Mouse (Mus musculus): ENCODE measurements around the gene Vmn1r163. TPM values are rescaled to one million over a fixed set of nuclear protein-coding genes. Genes with fewer than 3 reads are reported as not detected.
"Not testable (repeated sequence)": the region's sequence is repeated elsewhere in the genome, so short reads cannot be mapped to it uniquely, and the experiment has no call there.

Vmn1r163 gene
- not detected in 2 replicates for total RNA-seq (2012; rRNA removed)

DNA sequence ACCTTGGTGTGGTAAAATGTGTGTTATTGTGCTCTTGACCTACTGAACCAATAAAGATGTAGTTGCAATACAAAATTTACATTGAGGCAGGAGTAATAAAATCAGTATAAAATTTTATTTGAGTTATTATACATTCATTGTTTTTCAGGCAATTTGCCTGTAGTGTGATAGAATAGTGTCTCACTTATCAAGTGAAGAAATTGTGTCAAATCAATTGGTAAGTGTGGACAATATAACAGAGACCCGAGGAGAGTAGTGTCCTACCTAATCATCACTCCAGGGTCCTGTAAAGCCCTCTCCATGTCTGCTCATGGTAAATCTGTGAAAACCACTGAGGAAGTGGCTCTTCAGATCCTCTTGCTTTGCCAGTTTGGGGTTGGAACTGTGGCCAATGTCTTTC, at the start of gene Vmn1r163:
Vmn1r163 (plus strand) TSS at position 301 of the 400 bp plus-strand sequence.
- H3K4me3 ChIP-seq (ENCODE audit: insufficient read depth in 1 of 2, low read depth in 1 of 2, low read length in 2 of 2, poor library complexity in 1 of 2, severe bottlenecking in 1 of 2); H3K4me1 ChIP-seq (ENCODE audit: control insufficient read depth in 2 of 2, insufficient read depth in 2 of 2, low read length in 2 of 2, poor library complexity in 1 of 2); H3K9ac ChIP-seq (ENCODE audit: insufficient read depth, low read depth, low read length, poor library complexity, severe bottlenecking); H3K27ac ChIP-seq (ENCODE audit: insufficient read depth, low read depth, low read length, poor library complexity, severe bottlenecking); in situ Hi-C loops (cut with MboI; ENCODE audit: low sequenced_read_pairs in 2 of 2, unreplicated experiment in 2 of 2); H3K36me3 ChIP-seq (ENCODE audit: control insufficient read depth, insufficient read depth, low read length, poor library complexity, severe bottlenecking); DNase-seq (ENCODE audit: low read depth, low spot score); H3K9me3 ChIP-seq (ENCODE audit: control insufficient read depth, insufficient read depth, low read depth, low read length): not testable (repeated sequence)

DNA sequence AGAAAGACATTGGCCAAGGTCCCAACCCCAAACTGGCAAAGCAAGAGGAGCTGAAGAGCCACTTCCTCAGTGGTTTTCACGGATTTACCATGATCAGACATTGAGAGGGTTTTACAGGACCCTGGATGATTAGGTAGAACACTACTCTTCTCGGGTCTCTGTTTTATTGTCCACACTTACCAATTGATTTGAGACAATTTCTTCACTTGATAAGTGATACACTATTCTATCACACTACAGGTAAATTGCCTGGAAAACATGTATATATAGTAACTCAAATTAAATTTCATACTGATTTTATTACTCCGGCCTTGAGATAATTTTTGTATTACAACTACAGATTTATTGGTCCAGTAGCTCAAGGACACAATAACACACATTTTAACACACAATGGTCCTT, 35.5 kb upstream of the Vmn1r163 start, which contains the start of gene Gm4216:
Gm4216 (minus strand) TSS at position 101 of the 400 bp plus-strand sequence.
- H3K4me1 ChIP-seq (ENCODE audit: control insufficient read depth in 2 of 2, insufficient read depth in 2 of 2, low read length in 2 of 2, poor library complexity in 1 of 2); H3K36me3 ChIP-seq (ENCODE audit: control insufficient read depth, insufficient read depth, low read length, poor library complexity, severe bottlenecking); H3K27ac ChIP-seq (ENCODE audit: insufficient read depth, low read depth, low read length, poor library complexity, severe bottlenecking); in situ Hi-C loops (cut with MboI; ENCODE audit: low sequenced_read_pairs in 2 of 2, unreplicated experiment in 2 of 2); H3K4me3 ChIP-seq (ENCODE audit: insufficient read depth in 1 of 2, low read depth in 1 of 2, low read length in 2 of 2, poor library complexity in 1 of 2, severe bottlenecking in 1 of 2); H3K9me3 ChIP-seq (ENCODE audit: control insufficient read depth, insufficient read depth, low read depth, low read length); H3K9ac ChIP-seq (ENCODE audit: insufficient read depth, low read depth, low read length, poor library complexity, severe bottlenecking); DNase-seq (ENCODE audit: low read depth, low spot score): not testable (repeated sequence)

DNA sequence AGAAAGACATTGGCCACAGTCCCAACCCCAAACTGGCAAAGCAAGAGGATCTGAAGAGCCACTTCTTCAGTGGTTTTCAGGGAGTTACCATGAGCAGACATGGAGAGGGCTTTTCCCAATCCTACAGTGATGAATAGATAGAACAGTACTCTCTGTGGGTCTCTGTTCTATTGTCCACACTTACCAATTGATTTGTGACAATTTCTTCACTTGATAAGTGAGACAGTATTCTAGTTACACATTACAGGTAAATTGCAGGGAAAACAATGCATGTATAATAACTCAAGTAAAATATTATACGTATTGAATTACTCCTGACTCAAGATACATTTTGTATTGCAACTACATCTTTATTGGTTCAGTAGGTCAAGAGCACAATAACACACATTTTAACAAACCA, 12.0 kb downstream of the Vmn1r163 start, which contains the start of gene Gm8720:
Gm8720 (minus strand) TSS at position 101 of the 400 bp plus-strand sequence.
- H3K9me3 ChIP-seq (ENCODE audit: control insufficient read depth, insufficient read depth, low read depth, low read length); H3K27ac ChIP-seq (ENCODE audit: insufficient read depth, low read depth, low read length, poor library complexity, severe bottlenecking); H3K4me3 ChIP-seq (ENCODE audit: insufficient read depth in 1 of 2, low read depth in 1 of 2, low read length in 2 of 2, poor library complexity in 1 of 2, severe bottlenecking in 1 of 2); H3K9ac ChIP-seq (ENCODE audit: insufficient read depth, low read depth, low read length, poor library complexity, severe bottlenecking); in situ Hi-C loops (cut with MboI; ENCODE audit: low sequenced_read_pairs in 2 of 2, unreplicated experiment in 2 of 2); DNase-seq (ENCODE audit: low read depth, low spot score); H3K36me3 ChIP-seq (ENCODE audit: control insufficient read depth, insufficient read depth, low read length, poor library complexity, severe bottlenecking); H3K4me1 ChIP-seq (ENCODE audit: control insufficient read depth in 2 of 2, insufficient read depth in 2 of 2, low read length in 2 of 2, poor library complexity in 1 of 2): not testable (repeated sequence)

Other genes with a start within 250 kb of the Vmn1r163 start
- gene Vmn1r159, start 211.9 kb upstream of the Vmn1r163 start, total RNA-seq (2012; rRNA removed), result not detected in 2 replicates
- not detected in 2 replicates for gene Vmn1r160, start 184.3 kb upstream of the Vmn1r163 start, total RNA-seq (2012; rRNA removed)
- not detected in 2 replicates for gene Gm4214, start 70.9 kb upstream of the Vmn1r163 start, total RNA-seq (2012; rRNA removed)
- not detected in 2 replicates for gene Gm4216, start 35.6 kb upstream of the Vmn1r163 start, total RNA-seq (2012; rRNA removed)
- gene Gm8720, start 11.9 kb downstream of the Vmn1r163 start, total RNA-seq (2012; rRNA removed), result not detected in 2 replicates
- not detected in 2 replicates for gene Gm10662, start 88.9 kb downstream of the Vmn1r163 start, total RNA-seq (2012; rRNA removed)
- not detected in 2 replicates for gene Vmn1r165, start 161.8 kb downstream of the Vmn1r163 start, total RNA-seq (2012; rRNA removed)
- not detected in 2 replicates for gene Vmn1r166, start 196.1 kb downstream of the Vmn1r163 start, total RNA-seq (2012; rRNA removed)
- gene Gm6902, start 223.4 kb downstream of the Vmn1r163 start, total RNA-seq (2012; rRNA removed), result 0.22 TPM in 1 of 2 replicates, not detected in the other
- gene Nlrp4e, start 245.7 kb downstream of the Vmn1r163 start, total RNA-seq (2012; rRNA removed), result not detected in 2 replicates

Data from ES-E14 (cell line).